Mouse (Mus musculus): ENCODE results near the gene Wdr63. TPM values are rescaled to one million over a fixed set of nuclear protein-coding genes. Genes with fewer than 3 reads are reported as not detected.
"Not testable (repeated sequence)": the region's sequence is repeated elsewhere in the genome, so short reads cannot be mapped to it uniquely, and the experiment has no call there.

The Wdr63 gene
- polyA plus RNA-seq, 1 experiment from 2014 or later = not detected

DNA sequence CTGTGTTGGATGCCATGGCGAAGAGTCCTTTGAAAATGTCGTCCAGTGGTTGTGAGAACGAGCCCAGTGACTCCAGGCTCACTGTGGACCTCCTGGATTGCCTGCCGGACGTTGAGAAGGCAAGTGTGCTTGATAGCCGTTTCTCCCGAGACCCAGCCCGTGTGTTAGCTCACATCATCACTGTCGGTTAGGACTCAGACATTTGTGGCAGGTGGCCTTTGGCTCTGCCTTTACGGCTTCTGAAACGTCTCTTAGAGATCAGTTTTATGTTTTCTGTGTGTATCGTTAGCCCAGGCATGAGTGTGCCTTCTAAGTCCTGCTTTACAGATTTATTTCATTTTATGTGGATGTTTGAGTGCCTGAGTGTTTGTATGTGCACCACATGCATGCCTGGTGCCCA is 93.6 kb downstream of the Wdr63 start:
- H3K4me2 ChIP-seq (ENCODE audit: low read depth, low read length) = no peak overlapping the region
- H3K9me3 ChIP-seq (ENCODE audit: control insufficient read depth, low read length) = no peaks in the 10 kb centered on the region
- no peak overlapping the region for H3K4me3 ChIP-seq (ENCODE audit: low read length)
- H3K27me3 ChIP-seq (replicated peaks; ENCODE audit: control insufficient read depth, insufficient read depth, low read length) = no peaks in the 10 kb centered on the region
- ATAC-seq = no peak
- no peak overlapping the region for H3K9ac ChIP-seq (ENCODE audit: low read depth, low read length)
- H3K4me1 ChIP-seq (ENCODE audit: control insufficient read depth, insufficient read depth, low read length) = peaks cover 9% of the 10 kb centered on the region; the same call in 1 of the 2 replicates
- H3K36me3 ChIP-seq (ENCODE audit: control insufficient read depth, insufficient read depth, low read length) = peaks cover 8% of the 10 kb centered on the region
- WGBS = 96% methylated on average over 12 of the region's 12 CpGs
- no peak overlapping the region for H3K27ac ChIP-seq (ENCODE audit: low read length)

- Histone ChIP-seq H3K9me3 (ENCODE audit: control insufficient read depth, low read length) (no peaks in the 10 kb centered on the region), H3K27ac (ENCODE audit: low read length) (no peak overlapping the region), H3K4me3 (ENCODE audit: low read length) (no peak overlapping the region), H3K4me1 (ENCODE audit: control insufficient read depth, insufficient read depth, low read length) (peaks cover 9% of the 10 kb centered on the region; the same call in 1 of the 2 replicates), H3K27me3 (replicated peaks; ENCODE audit: control insufficient read depth, insufficient read depth, low read length) (no peaks in the 10 kb centered on the region), H3K4me2 (ENCODE audit: low read depth, low read length) (no peak overlapping the region), H3K36me3 (ENCODE audit: control insufficient read depth, insufficient read depth, low read length) (peaks cover 8% of the 10 kb centered on the region), H3K9ac (ENCODE audit: low read depth, low read length) (no peak overlapping the region)
- no peak for ATAC-seq
- 81% methylated on average over 7 of the region's 7 CpGs for WGBS
Observed at GRCm38 (mm10) chr3:146013490-146013889, 94.4 kb downstream of the Wdr63 start.

DNA sequence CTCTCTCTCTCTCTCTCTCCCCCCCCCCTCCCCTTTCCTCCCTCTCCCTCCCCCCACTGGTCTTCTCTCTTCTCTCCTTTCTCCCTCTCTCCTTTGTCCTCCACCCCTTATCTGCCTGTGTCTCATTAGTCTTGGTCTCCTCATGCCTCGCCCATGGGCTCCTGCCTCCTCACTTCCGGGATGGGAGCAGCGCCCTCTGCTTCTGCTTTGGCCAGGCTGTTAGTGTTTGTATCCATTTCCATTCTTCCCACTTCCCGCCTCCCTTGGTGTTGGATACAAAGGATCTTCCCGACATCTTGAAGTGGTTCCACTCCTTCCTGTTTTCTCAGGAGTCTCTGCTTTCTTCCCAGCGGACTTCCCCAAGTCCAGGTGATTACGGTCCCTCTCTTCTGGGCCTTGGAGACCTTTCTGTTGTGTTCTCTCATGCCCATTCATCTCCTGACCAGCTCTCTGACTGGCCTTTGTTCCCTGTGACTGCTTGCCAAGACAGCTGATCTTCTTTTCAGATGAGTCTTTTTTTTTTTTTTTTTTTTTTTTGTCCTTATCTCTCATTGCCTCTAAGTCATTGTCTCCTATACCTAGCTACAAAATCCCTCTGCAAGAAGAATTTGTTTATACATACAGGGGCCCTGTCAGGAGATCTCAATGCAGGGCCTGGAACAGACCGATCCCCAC is 96.2 kb downstream of the Wdr63 start:
- Histone ChIP-seq H3K27ac (ENCODE audit: low read length) (0 out of 2 replicates have a peak overlapping the region, but pooled peaks have one; percentile 10), H3K4me1 (ENCODE audit: control insufficient read depth, insufficient read depth, low read length) (peaks cover 9% of the 10 kb centered on the region; the same call in 1 of the 2 replicates), H3K27me3 (replicated peaks; ENCODE audit: control insufficient read depth, insufficient read depth, low read length) (no peaks in the 10 kb centered on the region), H3K36me3 (ENCODE audit: control insufficient read depth, insufficient read depth, low read length) (peaks cover 8% of the 10 kb centered on the region), H3K4me2 (ENCODE audit: low read depth, low read length) (no peak overlapping the region), H3K9me3 (ENCODE audit: control insufficient read depth, low read length) (no peaks in the 10 kb centered on the region), H3K4me3 (ENCODE audit: low read length) (no peak overlapping the region), H3K9ac (ENCODE audit: low read depth, low read length) (no peak overlapping the region)
- WGBS = 58% methylated on average over 8 of the region's 8 CpGs
- ATAC-seq = peak; percentile 29; the same call in 1 of the 2 replicates

DNA sequence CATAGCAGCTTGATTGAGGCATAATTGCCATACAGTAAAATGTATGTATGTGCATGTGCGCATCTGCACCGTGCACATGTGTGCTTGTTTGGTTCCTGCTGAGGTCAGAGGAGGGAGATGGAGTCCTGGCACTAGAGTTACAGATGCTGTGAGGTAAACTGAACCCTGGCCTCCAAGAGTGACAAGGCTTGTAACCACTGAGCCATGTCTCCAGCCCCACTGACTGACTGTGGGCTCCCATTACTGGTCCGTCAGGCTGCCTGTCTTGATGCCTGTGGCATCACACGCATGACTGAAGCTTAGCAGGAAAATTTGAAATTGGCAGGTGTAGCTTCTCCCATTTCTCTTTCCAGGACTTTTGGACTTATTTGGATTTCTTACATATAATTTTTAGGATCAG is 97.2 kb downstream of the Wdr63 start:
- no peak overlapping the region for H3K4me3 ChIP-seq (ENCODE audit: low read length)
- 94% methylated on average over 4 of the region's 4 CpGs for WGBS
- H3K36me3 ChIP-seq (ENCODE audit: control insufficient read depth, insufficient read depth, low read length) = peaks cover 8% of the 10 kb centered on the region
- H3K9me3 ChIP-seq (ENCODE audit: control insufficient read depth, low read length) = no peaks in the 10 kb centered on the region
- no peak for ATAC-seq
- peaks cover 9% of the 10 kb centered on the region; the same call in 1 of the 2 replicates for H3K4me1 ChIP-seq (ENCODE audit: control insufficient read depth, insufficient read depth, low read length)
- no peaks in the 10 kb centered on the region for H3K27me3 ChIP-seq (replicated peaks; ENCODE audit: control insufficient read depth, insufficient read depth, low read length)
- H3K9ac ChIP-seq (ENCODE audit: low read depth, low read length) = no peak overlapping the region
- H3K27ac ChIP-seq (ENCODE audit: low read length) = peak overlapping the region; percentile 11; the same call in 1 of the 2 replicates
- no peak overlapping the region for H3K4me2 ChIP-seq (ENCODE audit: low read depth, low read length)

GRCm38 (mm10) chr3:146009859-146010645 is 97.9 kb downstream of the Wdr63 start:
- peaks cover 9% of the 10 kb centered on the region; the same call in 1 of the 2 replicates for H3K4me1 ChIP-seq (ENCODE audit: control insufficient read depth, insufficient read depth, low read length)
- H3K4me3 ChIP-seq (ENCODE audit: low read length) = no peak overlapping the region
- H3K27me3 ChIP-seq (replicated peaks; ENCODE audit: control insufficient read depth, insufficient read depth, low read length) = no peaks in the 10 kb centered on the region
- peak overlapping the region; percentile 11; the same call in 1 of the 2 replicates for H3K27ac ChIP-seq (ENCODE audit: low read length)
- H3K9ac ChIP-seq (ENCODE audit: low read depth, low read length) = no peak overlapping the region
- 0 out of 2 replicates have a peak overlapping the region, but pooled peaks have one; percentile 10 for H3K4me2 ChIP-seq (ENCODE audit: low read depth, low read length)
- no peaks in the 10 kb centered on the region for H3K9me3 ChIP-seq (ENCODE audit: control insufficient read depth, low read length)
- 0 out of 2 replicates have a peak, but pooled peaks have one; percentile 32 for ATAC-seq
- H3K36me3 ChIP-seq (ENCODE audit: control insufficient read depth, insufficient read depth, low read length) = peaks cover 8% of the 10 kb centered on the region
- 51% methylated on average over 20 of the region's 20 CpGs for WGBS

DNA sequence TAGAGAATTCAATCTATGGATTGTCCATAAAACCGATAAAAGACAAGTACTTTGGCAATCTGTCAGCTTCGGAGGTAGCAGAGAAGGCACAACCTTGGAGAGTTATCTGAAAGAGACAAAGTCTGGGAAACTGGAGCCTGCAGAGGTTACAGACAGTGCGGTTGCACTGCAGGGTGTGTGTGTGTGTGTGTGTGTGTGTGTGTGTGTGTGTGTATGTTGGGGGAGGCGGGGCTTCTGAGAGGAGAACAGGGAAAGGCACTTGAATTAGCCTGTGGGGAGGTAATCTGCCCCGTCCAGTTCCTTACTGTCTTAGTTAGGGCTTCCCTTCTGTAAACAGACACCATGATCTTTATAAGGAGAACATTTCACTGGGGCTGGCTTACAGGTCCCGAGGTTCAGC is 100.1 kb downstream of the Wdr63 start:
- peak; percentile 17 for ATAC-seq
- no peak overlapping the region for H3K9ac ChIP-seq (ENCODE audit: low read depth, low read length)
- 68% methylated on average over 6 of the region's 6 CpGs for WGBS

GRCm38 (mm10) chr3:146004347-146005051 is 103.4 kb downstream of the Wdr63 start:
- 91% methylated on average over 14 of the region's 14 CpGs for WGBS
- Histone ChIP-seq H3K4me2 (ENCODE audit: low read depth, low read length) (no peak overlapping the region), H3K36me3 (ENCODE audit: control insufficient read depth, insufficient read depth, low read length) (peaks cover 8% of the 10 kb centered on the region; the same call in 1 of the 2 replicates)

More for the DNA sequence above, 100.1 kb downstream of the Wdr63 start:
- Histone ChIP-seq H3K27ac (ENCODE audit: low read length) (no peak overlapping the region), H3K9me3 (ENCODE audit: control insufficient read depth, low read length) (no peaks in the 10 kb centered on the region), H3K4me1 (ENCODE audit: control insufficient read depth, insufficient read depth, low read length) (peaks cover 9% of the 10 kb centered on the region; the same call in 1 of the 2 replicates), H3K36me3 (ENCODE audit: control insufficient read depth, insufficient read depth, low read length) (peaks cover 3% of the 10 kb centered on the region; the same call in 1 of the 2 replicates), H3K4me3 (ENCODE audit: low read length) (no peak overlapping the region), H3K4me2 (ENCODE audit: low read depth, low read length) (no peak overlapping the region), H3K27me3 (replicated peaks; ENCODE audit: control insufficient read depth, insufficient read depth, low read length) (no peaks in the 10 kb centered on the region)

DNA sequence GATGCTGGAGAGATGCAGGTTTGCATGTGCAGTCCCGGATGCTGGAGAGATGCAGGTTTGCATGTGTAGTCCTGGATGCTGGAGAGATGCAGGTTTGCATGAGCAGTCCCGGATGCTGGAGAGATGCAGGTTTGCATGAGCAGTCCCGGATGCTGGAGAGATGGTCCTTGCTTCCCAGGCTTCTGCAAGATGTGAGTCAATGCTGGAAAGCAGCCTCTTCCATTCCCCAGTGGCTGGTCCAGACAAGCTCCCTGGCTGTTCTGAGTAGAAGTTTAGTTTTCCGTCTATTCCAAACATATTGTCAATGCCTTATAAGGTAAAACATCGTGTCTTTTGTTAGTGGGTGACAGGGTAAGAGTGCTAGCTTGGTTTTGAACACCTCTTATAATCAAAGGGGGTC is 111.4 kb downstream of the Wdr63 start:
- not testable (repeated sequence) for H3K9ac ChIP-seq (ENCODE audit: low read depth, low read length); H3K27me3 ChIP-seq (replicated peaks; ENCODE audit: control insufficient read depth, insufficient read depth, low read length); H3K36me3 ChIP-seq (ENCODE audit: control insufficient read depth, insufficient read depth, low read length); ATAC-seq; H3K4me2 ChIP-seq (ENCODE audit: low read depth, low read length); H3K9me3 ChIP-seq (ENCODE audit: control insufficient read depth, low read length); H3K27ac ChIP-seq (ENCODE audit: low read length); H3K4me3 ChIP-seq (ENCODE audit: low read length); H3K4me1 ChIP-seq (ENCODE audit: control insufficient read depth, insufficient read depth, low read length)
- WGBS = 80% methylated on average over 5 of the region's 5 CpGs

More at GRCm38 (mm10) chr3:146004347-146005051, 103.4 kb downstream of the Wdr63 start:
- Histone ChIP-seq H3K27ac (ENCODE audit: low read length) (no peak overlapping the region), H3K9ac (ENCODE audit: low read depth, low read length) (no peak overlapping the region), H3K4me1 (ENCODE audit: control insufficient read depth, insufficient read depth, low read length) (no peaks in the 10 kb centered on the region; the same call in 1 of the 2 replicates), H3K27me3 (replicated peaks; ENCODE audit: control insufficient read depth, insufficient read depth, low read length) (no peaks in the 10 kb centered on the region), H3K9me3 (ENCODE audit: control insufficient read depth, low read length) (no peaks in the 10 kb centered on the region), H3K4me3 (ENCODE audit: low read length) (no peak overlapping the region)
- ATAC-seq = no peak

DNA sequence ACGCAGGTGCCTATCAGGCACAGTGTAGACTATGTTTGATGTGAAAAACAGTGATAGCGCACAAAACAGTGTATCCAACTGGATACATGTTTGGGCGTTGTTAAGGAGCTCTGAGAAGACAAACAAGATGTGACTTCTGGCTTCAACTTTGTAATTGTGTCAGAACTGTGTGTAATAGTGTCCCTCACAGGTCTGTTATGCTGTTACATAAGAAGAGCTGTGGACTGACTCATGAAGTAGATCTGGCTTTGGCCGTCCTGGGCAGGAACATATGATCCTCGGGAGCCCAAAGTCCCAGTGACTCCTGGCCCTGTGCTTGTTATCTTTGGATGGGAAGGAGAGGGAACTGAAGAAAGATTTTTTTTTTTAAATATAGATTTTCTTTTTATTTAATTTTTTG is 112.4 kb downstream of the Wdr63 start:
- 81% methylated on average over 5 of the region's 5 CpGs for WGBS
- H3K4me1 ChIP-seq (ENCODE audit: control insufficient read depth, insufficient read depth, low read length) = peaks cover 12% of the 10 kb centered on the region; the same call in 1 of the 2 replicates
- no peak overlapping the region for H3K27ac ChIP-seq (ENCODE audit: low read length)
- no peak for ATAC-seq
- no peak overlapping the region for H3K9ac ChIP-seq (ENCODE audit: low read depth, low read length)
- H3K4me3 ChIP-seq (ENCODE audit: low read length) = no peak overlapping the region
- H3K27me3 ChIP-seq (replicated peaks; ENCODE audit: control insufficient read depth, insufficient read depth, low read length) = no peaks in the 10 kb centered on the region
- H3K36me3 ChIP-seq (ENCODE audit: control insufficient read depth, insufficient read depth, low read length) = peaks cover 7% of the 10 kb centered on the region; the same call in 1 of the 2 replicates
- H3K4me2 ChIP-seq (ENCODE audit: low read depth, low read length) = no peak overlapping the region
- H3K9me3 ChIP-seq (ENCODE audit: control insufficient read depth, low read length) = no peaks in the 10 kb centered on the region

Measured in intestine, embryonic 16.5 days (tissue).